Mouse (Mus musculus) lung, postnatal 0 days (tissue): ENCODE data around the gene Ceacam1. TPM values are rescaled to one million over a fixed set of nuclear protein-coding genes. Genes with fewer than 3 reads are reported as not detected.

Experiments used
- ATAC-seq: fragments of 200-750 bp; cut with Nextera tagmentation; 2 replicates; pipeline ENCODE4 v1.8.0; 2017; ENCODE audit warnings: moderate library complexity
- DNase-seq: peaks from one replicate; pipeline ENCODE4 v3.0.0-alpha.2; 2016; ENCODE audit warnings: low spot score
- H3K27ac ChIP-seq: fragments of 300-500 bp; sonication (generic); 2 replicates; pipeline ENCODE4 v1.5.1; 2014; ENCODE audit warnings: antibody characterized with exemption, mild to moderate bottlenecking, low read length, mixed read lengths
- H3K27me3 ChIP-seq: fragments of 300-500 bp; sonication (generic); replicated peaks from 2 replicates; pipeline ENCODE4 v1.6.1; 2014; ENCODE audit warnings: low read length, mixed read lengths; ENCODE audit not compliant: insufficient read depth
- H3K36me3 ChIP-seq: fragments of 300-500 bp; sonication (generic); 2 replicates; pipeline ENCODE4 v1.6.1; 2014; ENCODE audit warnings: low read length, mixed read lengths; ENCODE audit not compliant: insufficient read depth
- H3K4me1 ChIP-seq: fragments of 300-500 bp; sonication (generic); 2 replicates; pipeline ENCODE4 v1.6.1; 2014; ENCODE audit warnings: antibody characterized with exemption, low read depth, low read length, mixed read lengths; ENCODE audit not compliant: insufficient read depth
- H3K4me2 ChIP-seq: fragments of 300-500 bp; sonication (generic); replicated peaks from 2 replicates; pipeline ENCODE4 v1.6.1; 2014; ENCODE audit warnings: low read depth, mild to moderate bottlenecking, low read length, moderate library complexity, mixed read lengths
- H3K4me3 ChIP-seq: fragments of 300-500 bp; sonication (generic); 2 replicates; pipeline ENCODE4 v1.5.1; 2014; ENCODE audit warnings: low read depth, low read length
- H3K9ac ChIP-seq: fragments of 300-500 bp; sonication (generic); replicated peaks from 2 replicates; pipeline ENCODE4 v1.6.1; 2014; ENCODE audit warnings: low read depth, mild to moderate bottlenecking
- H3K9me3 ChIP-seq: fragments of 300-500 bp; sonication (generic); 2 replicates; pipeline ENCODE4 v1.6.1; 2016; ENCODE audit warnings: low read length, mixed read lengths
- CTCF ChIP-seq: IDR thresholded peaks from 2 replicates; pipeline ENCODE4 v1.5.1; 2016; ENCODE audit warnings: antibody characterized with exemption, mild to moderate bottlenecking
- EP300 ChIP-seq: IDR thresholded peaks from 2 replicates; pipeline ENCODE4 v1.6.1; 2016; ENCODE audit warnings: antibody characterized with exemption, mild to moderate bottlenecking, control low read depth
- WGBS: fragments of 180-500 bp; shearing (Covaris S2); extraction: QIAGEN DNeasy Blood & Tissue Kit; methylation state at CpG from one replicate; pipeline ENCODE4 v1.1.7; 2014; 5-methylcytosine and 5-hydroxymethylcytosine counted together
- polyA plus RNA-seq: library from polyadenylated mRNA; unstranded; fragments of >200 nt; fragmentation: Nextera tagmentation; extraction: Ambion mirVana; gene quantifications from 2 replicates; pipeline ENCODE4 v1.2.1, GENCODE M21; 2015

The Ceacam1 gene
- polyA plus RNA-seq, 1 experiment from 2014 or later: 23.5 TPM

DNA sequence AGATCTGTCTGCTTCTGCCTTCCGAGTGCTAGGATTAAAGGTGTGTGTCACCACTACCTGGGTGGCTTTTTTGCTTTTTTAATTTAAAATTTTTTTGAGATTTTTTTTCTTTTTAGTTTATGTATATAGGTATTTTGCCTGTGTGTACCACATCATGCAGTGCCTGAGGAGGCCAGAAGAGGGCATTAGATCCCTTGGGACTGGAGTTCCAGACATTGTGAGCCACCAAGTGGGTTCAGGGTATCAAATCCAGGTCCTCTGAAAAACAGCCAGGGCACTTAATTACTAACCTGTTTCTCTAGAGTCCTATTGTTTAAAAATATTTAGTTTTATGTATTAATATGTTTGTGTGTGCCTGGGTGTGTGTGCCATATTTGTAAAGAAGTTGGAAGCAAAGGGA lies 59.8 kb downstream of the Ceacam1 start:
- no peaks in the 10 kb centered on the region for H3K36me3 ChIP-seq
- H3K27me3 ChIP-seq: no peaks in the 10 kb centered on the region
- DNase-seq (no peak), ATAC-seq (no peak)
- no peak for TF ChIP-seq EP300
- TF ChIP-seq CTCF: peak; percentile 68
- 67% methylated on average over 1 of the region's 1 CpGs for WGBS
- no peaks in the 10 kb centered on the region for H3K4me1 ChIP-seq
- H3K4me3 ChIP-seq: no peak overlapping the region
- no peak overlapping the region for H3K27ac ChIP-seq
- no peaks in the 10 kb centered on the region for H3K9me3 ChIP-seq
- no peak overlapping the region for H3K9ac ChIP-seq
- H3K4me2 ChIP-seq: no peak overlapping the region

DNA sequence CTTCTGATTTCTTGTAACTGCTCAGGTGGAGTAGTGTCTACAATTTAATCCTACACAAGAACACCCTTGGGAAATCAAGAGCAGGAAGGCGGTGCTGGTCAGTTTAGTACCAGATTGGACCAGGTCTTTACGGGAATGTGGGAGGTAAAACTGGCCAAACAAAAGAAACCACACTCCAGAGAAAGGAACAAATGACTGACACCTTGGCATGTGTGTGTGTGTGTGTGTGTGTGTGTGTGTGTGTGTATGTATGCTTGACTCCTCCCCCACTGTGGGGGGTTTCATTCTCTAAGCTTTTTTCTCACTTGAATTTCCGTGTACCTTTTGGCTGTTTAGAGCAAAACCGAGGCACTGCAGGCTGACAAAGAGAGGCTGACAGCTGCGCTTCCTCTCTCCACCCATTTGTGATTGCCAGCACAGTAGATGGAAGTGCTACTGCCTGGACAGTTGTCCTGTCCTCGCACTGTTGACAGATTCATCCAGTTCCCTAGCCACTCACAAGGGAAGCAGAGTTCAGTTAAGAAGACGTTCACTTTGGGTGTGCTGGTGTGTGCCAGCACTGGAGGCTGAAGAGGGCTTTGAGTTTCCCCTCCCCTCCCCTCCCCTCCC lies 64.5 kb downstream of the Ceacam1 start, which contains the start of gene Cxcl17:
Gene Cxcl17, minus strand, starts transcription at position 54 of the 609 bp plus-strand sequence.
- H3K36me3 ChIP-seq: no peaks in the 10 kb centered on the region
- ATAC-seq: peak; percentile 54
- 39% methylated on average over 7 of the region's 7 CpGs for WGBS
- no peaks in the 10 kb centered on the region for H3K27me3 ChIP-seq
- no peaks in the 10 kb centered on the region for H3K9me3 ChIP-seq
- no peak within 1 kb of the TSS for H3K4me2 ChIP-seq
- peak; percentile 56 for DNase-seq
- H3K27ac ChIP-seq: no peak within 1 kb of the TSS
- H3K4me3 ChIP-seq: no peak within 1 kb of the TSS
- TF ChIP-seq CTCF (no peak), EP300 (0 out of 2 replicates have a peak, but pooled peaks have one; percentile 15)
- no peaks in the 10 kb centered on the region for H3K4me1 ChIP-seq
- H3K9ac ChIP-seq: no peak within 1 kb of the TSS

DNA sequence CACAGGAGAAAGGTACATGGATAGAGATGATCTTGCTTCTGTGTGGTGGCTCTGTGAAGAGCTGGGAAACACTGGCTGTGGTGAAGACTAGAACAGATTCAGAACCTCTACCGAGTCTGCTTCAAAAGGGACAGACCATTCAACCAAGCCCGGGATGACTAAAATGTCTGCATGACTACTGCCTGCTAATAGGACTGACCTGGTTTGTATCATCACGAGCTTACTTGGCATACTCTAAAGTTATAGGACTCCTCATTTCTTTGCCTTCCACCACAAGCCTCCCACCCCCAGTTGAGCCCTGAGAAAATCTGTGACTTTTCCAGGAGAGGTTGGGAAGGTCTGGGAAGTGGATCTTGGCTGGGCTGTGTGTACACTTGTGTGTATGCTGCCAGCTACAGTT lies 65.5 kb downstream of the Ceacam1 start:
- Histone ChIP-seq H3K36me3 (no peaks in the 10 kb centered on the region), H3K4me3 (no peak overlapping the region), H3K4me2 (no peak overlapping the region), H3K9me3 (no peaks in the 10 kb centered on the region), H3K27me3 (no peaks in the 10 kb centered on the region), H3K27ac (no peak overlapping the region), H3K9ac (no peak overlapping the region), H3K4me1 (no peaks in the 10 kb centered on the region)
- ATAC-seq (no peak), DNase-seq (no peak)
- WGBS: 83% methylated on average over 3 of the region's 3 CpGs
- TF ChIP-seq CTCF: no peak
- TF ChIP-seq EP300: no peak

Other genes starting within 250 kb of the Ceacam1 start
- 6.7 and 6.8 TPM in 2 replicates for gene Gsk3a, start 239.8 kb downstream of the Ceacam1 start, polyA plus RNA-seq
- gene Erf, start 226.8 kb downstream of the Ceacam1 start, polyA plus RNA-seq: 8.7 and 10.3 TPM in 2 replicates
- gene Cic, start 209.9 kb downstream of the Ceacam1 start, polyA plus RNA-seq: 26.5 and 31.9 TPM in 2 replicates
- gene Pafah1b3, start 179.6 kb downstream of the Ceacam1 start, polyA plus RNA-seq: 83.8 and 87.1 TPM in 2 replicates
- not detected in 2 replicates for gene Prr19, start 176.2 kb downstream of the Ceacam1 start, polyA plus RNA-seq
- gene Tmem145, start 171.5 kb downstream of the Ceacam1 start, polyA plus RNA-seq: 0.08 TPM in 1 of 2 replicates, not detected in the other
- gene Megf8, start 160.4 kb downstream of the Ceacam1 start, polyA plus RNA-seq: 5.6 and 6.3 TPM in 2 replicates
- gene Cnfn, start 107.9 kb downstream of the Ceacam1 start, polyA plus RNA-seq: not detected in 2 replicates
- gene Lipe, start 78.9 kb downstream of the Ceacam1 start, polyA plus RNA-seq: 19.8 and 21.4 TPM in 2 replicates
- 31.9 and 38.1 TPM in 2 replicates for gene Cxcl17, start 64.7 kb downstream of the Ceacam1 start, polyA plus RNA-seq
- gene Ceacam2, start 62.3 kb upstream of the Ceacam1 start, polyA plus RNA-seq: not detected in 2 replicates
- gene Erich4, start 138.3 kb upstream of the Ceacam1 start, polyA plus RNA-seq: not detected in 2 replicates
- 20.0 and 22.5 TPM in 2 replicates for gene Dmac2, start 141.8 kb upstream of the Ceacam1 start, polyA plus RNA-seq
- 10.1 and 10.9 TPM in 2 replicates for gene B3gnt8, start 149.1 kb upstream of the Ceacam1 start, polyA plus RNA-seq
- 61.8 and 71.7 TPM in 2 replicates for gene Bckdha, start 181.4 kb upstream of the Ceacam1 start, polyA plus RNA-seq
- gene Exosc5, start 181.6 kb upstream of the Ceacam1 start, polyA plus RNA-seq: 46.7 and 49.7 TPM in 2 replicates
- gene Tmem91, start 197.6 kb upstream of the Ceacam1 start, polyA plus RNA-seq: 1.2 and 2.0 TPM in 2 replicates
- 28.6 and 28.8 TPM in 2 replicates for gene B9d2, start 203.2 kb upstream of the Ceacam1 start, polyA plus RNA-seq
- 6.6 and 9.0 TPM in 2 replicates for gene Tgfb1, start 209.4 kb upstream of the Ceacam1 start, polyA plus RNA-seq
- 9.8 and 12.1 TPM in 2 replicates for gene Ccdc97, start 241.5 kb upstream of the Ceacam1 start, polyA plus RNA-seq